Mouse (Mus musculus) CH12.LX (cell line): ENCODE results near the gene Prkn. TPM values are rescaled to one million over a fixed set of nuclear protein-coding genes. Genes with fewer than 3 reads are reported as not detected.

Source experiments
- DNase-seq: peaks from one replicate; pipeline ENCODE4 v3.0.0-alpha.2; 2013; ENCODE audit errors: extremely low read depth
- H3K27ac ChIP-seq: 2 replicates; pipeline ENCODE4 v1.5.1; 2012; ENCODE audit warnings: low read depth, mild to moderate bottlenecking, control low read depth, moderate library complexity; ENCODE audit not compliant: insufficient read depth
- H3K27me3 ChIP-seq: replicated peaks from 2 replicates; pipeline ENCODE3; 2012; ENCODE audit warnings: inconsistent platforms
- H3K36me3 ChIP-seq, 2 experiments: replicated peaks in 1 of 2; 2 replicates each; pipeline versions ENCODE3 to v1.6.1; 2012; ENCODE audit warnings: inconsistent platforms in 1 of 2, low read length in 1 of 2, mild to moderate bottlenecking in 1 of 2, mixed read lengths in 1 of 2, moderate library complexity in 1 of 2; ENCODE audit not compliant: control insufficient read depth in 1 of 2, insufficient read depth in 1 of 2
- H3K4me1 ChIP-seq, 2 experiments: 2 replicates each; pipeline ENCODE4 v1.6.1; 2012; ENCODE audit warnings: inconsistent platforms in 1 of 2, moderate library complexity in 1 of 2; ENCODE audit not compliant: insufficient read depth in 2 of 2, control insufficient read depth in 1 of 2
- H3K4me2 ChIP-seq: 2 replicates; pipeline ENCODE4 v1.6.1; 2012; ENCODE audit warnings: low read depth, mild to moderate bottlenecking, control low read depth; ENCODE audit not compliant: poor library complexity, insufficient read depth, severe bottlenecking
- H3K4me3 ChIP-seq, 3 experiments: fragments of 150-350 bp in 1 of 3; sonication (generic) in 1 of 3; replicated peaks in 1 of 3; 2 replicates each; pipeline versions ENCODE3 to v1.5.1; 2011 to 2012; ENCODE audit warnings: low read depth in 2 of 3, low read length in 2 of 3, mild to moderate bottlenecking in 2 of 3, moderate library complexity in 2 of 3, control low read depth in 1 of 3, improper control_type of control experiment in 1 of 3, inconsistent platforms in 1 of 3, mixed read lengths in 1 of 3; ENCODE audit not compliant: poor library complexity in 1 of 3
- H3K79me2 ChIP-seq: replicated peaks from 2 replicates; pipeline ENCODE4 v1.6.1; 2012; ENCODE audit warnings: mild to moderate bottlenecking, moderate library complexity; ENCODE audit not compliant: control insufficient read depth, poor library complexity, insufficient read depth, severe bottlenecking; ENCODE audit errors: extremely low read depth
- H3K9ac ChIP-seq: 2 replicates; pipeline ENCODE4 v1.6.1; 2012; ENCODE audit warnings: low read depth, mild to moderate bottlenecking, control low read depth, moderate library complexity; ENCODE audit not compliant: insufficient read depth
- H3K9me3 ChIP-seq: replicated peaks from 2 replicates; pipeline ENCODE3; 2012; ENCODE audit warnings: low read length, inconsistent platforms, mixed read lengths
- BHLHE40 ChIP-seq: IDR thresholded peaks from 2 replicates; pipeline ENCODE4 v1.6.1; 2011; ENCODE audit warnings: mild to moderate bottlenecking, low read depth, low read length, improper control_type of control experiment
- CHD1 ChIP-seq: IDR thresholded peaks from 2 replicates; pipeline ENCODE4 v1.6.1; 2012; ENCODE audit warnings: low read depth, low read length, improper control_type of control experiment, inconsistent platforms
- CHD2 ChIP-seq: IDR thresholded peaks from 2 replicates; pipeline ENCODE4 v1.6.1; 2011; ENCODE audit warnings: low read length, improper control_type of control experiment
- CTCF ChIP-seq, 2 experiments: IDR thresholded peaks in 1 of 2; conservative IDR thresholded peaks in 1 of 2; 2 replicates each; pipeline ENCODE4 v1.5.1; 2011 to 2012; ENCODE audit warnings: low read depth in 2 of 2, low read length in 2 of 2, improper control_type of control experiment in 1 of 2, inconsistent platforms in 1 of 2, mild to moderate bottlenecking in 1 of 2, moderate library complexity in 1 of 2
- E2F4 ChIP-seq: IDR thresholded peaks from 2 replicates; pipeline ENCODE4 v1.6.1; 2011; ENCODE audit warnings: low read depth, low read length, improper control_type of control experiment; ENCODE audit not compliant: insufficient replicate concordance
- ELF1 ChIP-seq: IDR thresholded peaks from 2 replicates; pipeline ENCODE4 v1.6.1; 2014; ENCODE audit warnings: low read depth, mild to moderate bottlenecking, inconsistent platforms, low read length, improper control_type of control experiment
- EP300 ChIP-seq: IDR thresholded peaks from 2 replicates; pipeline ENCODE4 v1.6.1; 2011; ENCODE audit warnings: low read length, improper control_type of control experiment
- ETS1 ChIP-seq: conservative IDR thresholded peaks from 2 replicates; pipeline ENCODE4 v1.6.1; 2012; ENCODE audit warnings: low read depth, mild to moderate bottlenecking, inconsistent platforms, low read length, improper control_type of control experiment, moderate library complexity
- GABPA ChIP-seq: IDR thresholded peaks from 2 replicates; pipeline ENCODE4 v1.6.1; 2012; ENCODE audit warnings: low read depth, low read length, improper control_type of control experiment, inconsistent platforms; ENCODE audit not compliant: insufficient replicate concordance
- HCFC1 ChIP-seq: IDR thresholded peaks from 2 replicates; pipeline ENCODE4 v1.6.1; 2012; ENCODE audit warnings: low read depth, mild to moderate bottlenecking, inconsistent platforms, low read length, improper control_type of control experiment
- IRF4 ChIP-seq: IDR thresholded peaks from 2 replicates; pipeline ENCODE4 v1.6.1; 2014; ENCODE audit warnings: low read depth, mild to moderate bottlenecking, inconsistent platforms, low read length, improper control_type of control experiment
- JUN ChIP-seq: IDR thresholded peaks from 2 replicates; pipeline ENCODE4 v1.6.1; 2011; ENCODE audit warnings: low read depth, mild to moderate bottlenecking, low read length, improper control_type of control experiment, moderate library complexity; ENCODE audit not compliant: insufficient read depth
- JUND ChIP-seq: conservative IDR thresholded peaks from 2 replicates; pipeline ENCODE4 v1.6.1; 2011; ENCODE audit warnings: low read depth, low read length, improper control_type of control experiment
- MAFK ChIP-seq: IDR thresholded peaks from 2 replicates; pipeline ENCODE4 v1.6.1; 2011; ENCODE audit warnings: low read length, improper control_type of control experiment; ENCODE audit not compliant: insufficient replicate concordance
- MEF2A ChIP-seq: IDR thresholded peaks from 2 replicates; pipeline ENCODE4 v1.6.1; 2014; ENCODE audit warnings: low read depth, mild to moderate bottlenecking, inconsistent platforms, low read length, improper control_type of control experiment, borderline replicate concordance
- MXI1 ChIP-seq: IDR thresholded peaks from 2 replicates; pipeline ENCODE4 v1.6.1; 2011; ENCODE audit warnings: mild to moderate bottlenecking, low read depth, low read length, improper control_type of control experiment
- NELFE ChIP-seq: IDR thresholded peaks from 2 replicates; pipeline ENCODE4 v1.6.1; 2011; ENCODE audit warnings: low read depth, low read length, improper control_type of control experiment
- NRF1 ChIP-seq: IDR thresholded peaks from 2 replicates; pipeline ENCODE4 v1.6.1; 2014; ENCODE audit warnings: low read depth, mild to moderate bottlenecking, inconsistent platforms, low read length, improper control_type of control experiment, moderate library complexity
- PAX5 ChIP-seq: IDR thresholded peaks from 2 replicates; pipeline ENCODE4 v1.6.1; 2012; ENCODE audit warnings: low read length, inconsistent platforms, mixed read lengths
- POLR2A ChIP-seq: IDR thresholded peaks from 2 replicates; pipeline ENCODE4 v1.6.1; 2011; ENCODE audit warnings: low read depth, mild to moderate bottlenecking, improper control_type of control experiment, low read length
- RAD21 ChIP-seq: IDR thresholded peaks from 2 replicates; pipeline ENCODE4 v1.6.1; 2011; ENCODE audit warnings: low read depth, mild to moderate bottlenecking, low read length, improper control_type of control experiment, moderate library complexity
- RCOR1 ChIP-seq: conservative IDR thresholded peaks from 2 replicates; pipeline ENCODE4 v1.6.1; 2012; ENCODE audit warnings: low read depth, mild to moderate bottlenecking, inconsistent platforms, low read length, improper control_type of control experiment
- SIN3A ChIP-seq: IDR thresholded peaks from 2 replicates; pipeline ENCODE4 v1.6.1; 2012; ENCODE audit warnings: low read length, improper control_type of control experiment, inconsistent platforms
- SMC3 ChIP-seq: IDR thresholded peaks from 2 replicates; pipeline ENCODE4 v1.6.1; 2011; ENCODE audit warnings: low read depth, low read length, improper control_type of control experiment
- TBP ChIP-seq: conservative IDR thresholded peaks from 2 replicates; pipeline ENCODE4 v1.6.1; 2011; ENCODE audit warnings: low read depth, low read length, improper control_type of control experiment
- UBTF ChIP-seq: IDR thresholded peaks from 2 replicates; pipeline ENCODE4 v1.6.1; 2012; ENCODE audit warnings: low read depth, mild to moderate bottlenecking, inconsistent platforms, low read length, improper control_type of control experiment, moderate library complexity
- USF1 ChIP-seq: IDR thresholded peaks from 2 replicates; pipeline ENCODE4 v1.6.1; 2014; ENCODE audit warnings: low read depth, mild to moderate bottlenecking, inconsistent platforms, low read length, improper control_type of control experiment
- USF2 ChIP-seq: conservative IDR thresholded peaks from 2 replicates; pipeline ENCODE4 v1.6.1; 2011; ENCODE audit warnings: low read depth, low read length, improper control_type of control experiment
- ZKSCAN1 ChIP-seq: IDR thresholded peaks from 2 replicates; pipeline ENCODE4 v1.6.1; 2012; ENCODE audit warnings: low read depth, inconsistent platforms, low read length, improper control_type of control experiment, borderline replicate concordance
- ZMIZ1 ChIP-seq: IDR thresholded peaks from 2 replicates; pipeline ENCODE4 v1.6.1; 2012; ENCODE audit warnings: low read depth, mild to moderate bottlenecking, inconsistent platforms, low read length, improper control_type of control experiment
- ZNF384 ChIP-seq: IDR thresholded peaks from 2 replicates; pipeline ENCODE4 v1.6.1; 2012; ENCODE audit warnings: low read depth, low read length, improper control_type of control experiment, inconsistent platforms
- dilution Hi-C: fragments of 300-500 bp; cut with MboI; formaldehyde crosslinking; loops from 2 replicates; pipeline ENCODE4 v1.14.3; 2020; ENCODE audit warnings: low sequenced_read_pairs; ENCODE audit not compliant: extremely low pct_unique_long_range_greater_than_20kb, extremely low pct_ligation_motif_present
- in situ Hi-C: fragments of 300-500 bp; cut with MboI; formaldehyde crosslinking; loops from 3 replicates; pipeline ENCODE4 v1.14.3; 2019; ENCODE audit warnings: low sequenced_read_pairs, low pct_ligation_motif_present, low pct_unique_long_range_greater_than_20kb, mixed read lengths
- polyA plus RNA-seq: library from polyadenylated mRNA; unstranded; fragments of >175 nt; gene quantifications from 2 replicates; pipeline ENCODE4 v1.2.1, GENCODE M21; 2012; ENCODE audit warnings: low read depth; ENCODE audit not compliant: insufficient read length
- total RNA-seq, 2 experiments: library from RNA; depleted of rRNA; stranded (reverse); fragments of 300-350 nt in 1 of 2; fragments of >200 nt in 1 of 2; gene quantifications; 2 replicates each; pipeline ENCODE4 v1.2.3; 2012 to 2014

Prkn gene
- total and polyA plus RNA-seq, 3 experiments = 0.08 TPM; not detected in 2

GRCm38 (mm10) chr17:11990386-11991087, 1150.4 kb downstream of the Prkn start:
- Histone ChIP-seq H3K4me1 (peaks cover 0 to 4% of the 10 kb centered on the region in 2 experiments; a peak in 2 of 4 replicates), H3K36me3 (no peaks in the 10 kb centered on the region), H3K9ac (no peak overlapping the region), H3K27ac (no peak overlapping the region), H3K4me3 (no peak overlapping the region), H3K4me2 (no peak overlapping the region), H3K79me2 (no peaks in the 10 kb centered on the region)
- in situ Hi-C loops = no loop called here
- dilution Hi-C loops = no loop called here
- TF ChIP-seq CHD2 (no peak), CTCF (conservative IDR thresholded peaks at IDR 0.05 in 1 of 2, IDR thresholded peaks at IDR 0.05 in 1 of 2; ENCODE audit: low read depth in 2 of 2, low read length in 2 of 2) (no peak), ZKSCAN1 (no peak), E2F4 (no peak), RCOR1 (no peak), CHD1 (no peak), ELF1 (no peak), ETS1 (no peak), PAX5 (no peak), RAD21 (no peak), SMC3 (no peak), EP300 (no peak), IRF4 (no peak), POLR2A (no peak), NELFE (no peak), NRF1 (no peak), MEF2A (no peak), USF1 (no peak)
- TF ChIP-seq, all 38 proteins: peak for 0
- Histone ChIP-seq H3K27me3 (peaks cover 8% of the 10 kb centered on the region), H3K9me3 (no peaks in the 10 kb centered on the region)
- DNase-seq = no peak

DNA sequence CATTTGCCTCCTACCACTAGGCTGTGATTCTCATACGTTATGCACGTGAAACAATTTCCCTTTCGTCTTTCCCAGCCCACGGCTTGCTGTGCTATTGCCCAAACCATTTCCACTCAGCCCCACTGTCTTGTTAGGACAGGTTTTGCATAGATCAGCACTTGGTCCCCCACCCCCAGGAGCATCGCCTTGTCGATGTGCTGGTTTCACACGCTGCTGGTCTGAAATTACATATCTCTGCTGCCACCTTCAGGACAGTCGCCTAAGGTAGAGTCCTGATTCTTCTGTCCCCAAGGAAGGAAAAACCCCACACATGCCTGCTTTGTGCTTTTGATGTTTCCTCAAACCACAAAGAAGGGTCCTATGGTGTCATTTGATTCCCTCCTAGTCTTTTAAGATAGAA, 1153.1 kb downstream of the Prkn start:
- Histone ChIP-seq H3K9me3 (no peaks in the 10 kb centered on the region), H3K27me3 (peaks cover 5% of the 10 kb centered on the region), H3K79me2 (no peaks in the 10 kb centered on the region), H3K4me3 (no peak overlapping the region), H3K9ac (no peak overlapping the region), H3K4me1 (peaks cover 0 to 4% of the 10 kb centered on the region in 2 experiments; a peak in 2 of 4 replicates), H3K36me3 (no peaks in the 10 kb centered on the region), H3K27ac (no peak overlapping the region), H3K4me2 (peak overlapping the region; percentile 25; the same call in 1 of the 2 replicates)
- dilution Hi-C loops = no loop called here
- peak; percentile 55 for DNase-seq
- in situ Hi-C loops = no loop called here
- TF ChIP-seq USF2 (no peak), ZKSCAN1 (no peak), POLR2A (no peak), JUND (no peak), NELFE (no peak), BHLHE40 (0 out of 2 replicates have a peak, but pooled peaks have one; percentile 28), EP300 (no peak), SMC3 (peak; percentile 36; the same call in 1 of the 2 replicates), TBP (no peak), RAD21 (peak; percentile 71), ETS1 (no peak), ELF1 (no peak), ZNF384 (no peak), MAFK (0 out of 2 replicates have a peak, but pooled peaks have one; percentile 56), E2F4 (no peak), CHD1 (no peak), GABPA (no peak), JUN (no peak), CHD2 (no peak), CTCF (conservative IDR thresholded peaks at IDR 0.05 in 1 of 2, IDR thresholded peaks at IDR 0.05 in 1 of 2; ENCODE audit: low read depth in 2 of 2, low read length in 2 of 2) (peak; percentile 32 to 78; a peak in 3 of 4 replicates), UBTF (no peak), SIN3A (no peak), IRF4 (no peak), ZMIZ1 (no peak), MXI1 (no peak), HCFC1 (no peak)
